Mouse (Mus musculus) kidney, embryonic 14.5 days (tissue): ENCODE data around the gene Esyt2. TPM values are rescaled to one million over a fixed set of nuclear protein-coding genes. Genes with fewer than 3 reads are reported as not detected.

Experiments
- ATAC-seq: fragments of 200-750 bp; cut with Nextera tagmentation; 2 replicates; pipeline ENCODE4 v1.8.0; 2017; ENCODE audit warnings: moderate number of reproducible peaks, mild to moderate bottlenecking, moderate TSS enrichment, moderate library complexity; ENCODE audit not compliant: low FRiP score, low TSS enrichment
- H3K27ac ChIP-seq: fragments of 300-500 bp; sonication (generic); 2 replicates; pipeline ENCODE4 v1.5.1; 2014; ENCODE audit warnings: low read depth, mild to moderate bottlenecking, low read length, moderate library complexity, mixed read lengths
- H3K27me3 ChIP-seq: fragments of 300-500 bp; sonication (generic); 2 replicates; pipeline ENCODE4 v1.6.1; 2014; ENCODE audit warnings: mild to moderate bottlenecking, low read length; ENCODE audit not compliant: control insufficient read depth, insufficient read depth
- H3K36me3 ChIP-seq: fragments of 300-500 bp; sonication (generic); 2 replicates; pipeline ENCODE4 v1.6.1; 2014; ENCODE audit warnings: low read length, mixed read lengths; ENCODE audit not compliant: control insufficient read depth, insufficient read depth
- H3K4me1 ChIP-seq: fragments of 300-500 bp; sonication (generic); 2 replicates; pipeline ENCODE4 v1.6.1; 2014; ENCODE audit warnings: low read length, mixed read lengths; ENCODE audit not compliant: control insufficient read depth, insufficient read depth
- H3K4me2 ChIP-seq: fragments of 300-500 bp; sonication (generic); replicated peaks from 2 replicates; pipeline ENCODE4 v1.6.1; 2014; ENCODE audit warnings: low read depth, mild to moderate bottlenecking, low read length
- H3K4me3 ChIP-seq: fragments of 300-500 bp; sonication (generic); 2 replicates; pipeline ENCODE4 v1.5.1; 2014; ENCODE audit warnings: mild to moderate bottlenecking, low read length
- H3K9ac ChIP-seq: fragments of 300-500 bp; sonication (generic); 2 replicates; pipeline ENCODE4 v1.6.1; 2014; ENCODE audit warnings: low read depth, mild to moderate bottlenecking, low read length, moderate library complexity
- H3K9me3 ChIP-seq: fragments of 300-500 bp; sonication (generic); 2 replicates; pipeline ENCODE4 v1.6.1; 2016; ENCODE audit warnings: low read length; ENCODE audit not compliant: control insufficient read depth
- WGBS: fragments of 180-500 bp; shearing (Covaris S2); extraction: QIAGEN DNeasy Blood & Tissue Kit; methylation state at CpG from one replicate; pipeline ENCODE4 v1.1.7; 2014; 5-methylcytosine and 5-hydroxymethylcytosine counted together
- polyA plus RNA-seq: library from polyadenylated mRNA; unstranded; fragments of >200 nt; fragmentation: Nextera tagmentation; extraction: Ambion mirVana; gene quantifications from 2 replicates; pipeline ENCODE4 v1.2.1, GENCODE M21; 2014

Esyt2 gene
- polyA plus RNA-seq, 1 experiment from 2014 or later, result 23.2 TPM

- H3K9ac ChIP-seq, result no peak overlapping the region
- 92% methylated on average over 3 of the region's 3 CpGs for WGBS
- H3K4me1 ChIP-seq, result no peaks in the 10 kb centered on the region
- ATAC-seq, result no peak
- H3K4me3 ChIP-seq, result no peak overlapping the region
- peaks cover 10% of the 10 kb centered on the region for H3K36me3 ChIP-seq
- H3K27ac ChIP-seq, result no peak overlapping the region
- no peaks in the 10 kb centered on the region for H3K9me3 ChIP-seq
- no peaks in the 10 kb centered on the region for H3K27me3 ChIP-seq
- H3K4me2 ChIP-seq, result no peak overlapping the region
Measured at GRCm38 (mm10) chr12:116354694-116355093, 73.7 kb downstream of the Esyt2 start.

- no peak overlapping the region for H3K27ac ChIP-seq
- no peaks in the 10 kb centered on the region for H3K4me1 ChIP-seq
- H3K9ac ChIP-seq, result no peak overlapping the region
- no peak for ATAC-seq
- peaks cover 13% of the 10 kb centered on the region for H3K36me3 ChIP-seq
- H3K27me3 ChIP-seq, result no peaks in the 10 kb centered on the region
- no peaks in the 10 kb centered on the region for H3K9me3 ChIP-seq
- no peak overlapping the region for H3K4me3 ChIP-seq
- H3K4me2 ChIP-seq, result no peak overlapping the region
Measured at GRCm38 (mm10) chr12:116362091-116362490, 81.1 kb downstream of the Esyt2 start.

DNA sequence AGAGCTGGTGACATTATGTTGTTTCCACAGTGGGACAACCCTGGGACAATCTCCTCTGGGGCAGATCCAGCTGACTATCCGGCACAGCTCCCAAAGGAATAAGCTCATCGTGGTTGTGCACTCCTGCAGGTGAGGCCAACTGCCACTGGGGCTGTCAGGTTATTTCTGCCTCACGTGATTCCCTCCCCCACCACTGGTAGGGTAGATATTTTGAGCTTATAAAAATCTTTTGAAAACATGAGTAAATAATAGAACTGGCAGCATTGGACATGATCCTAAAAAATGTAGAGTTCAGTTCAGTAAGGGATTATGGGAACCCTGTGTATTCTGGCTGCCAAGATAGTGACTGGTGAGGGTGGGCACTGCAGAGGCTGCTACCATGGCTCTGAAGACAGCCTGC is 85.9 kb downstream of the Esyt2 start:
- H3K9me3 ChIP-seq, result no peaks in the 10 kb centered on the region
- no peak for ATAC-seq
- no peaks in the 10 kb centered on the region for H3K4me1 ChIP-seq
- H3K36me3 ChIP-seq, result peaks cover 29% of the 10 kb centered on the region
- WGBS, result 85% methylated on average over 3 of the region's 3 CpGs
- H3K27me3 ChIP-seq, result no peaks in the 10 kb centered on the region
- H3K4me2 ChIP-seq, result no peak overlapping the region
- no peak overlapping the region for H3K9ac ChIP-seq
- H3K4me3 ChIP-seq, result no peak overlapping the region
- no peak overlapping the region for H3K27ac ChIP-seq

DNA sequence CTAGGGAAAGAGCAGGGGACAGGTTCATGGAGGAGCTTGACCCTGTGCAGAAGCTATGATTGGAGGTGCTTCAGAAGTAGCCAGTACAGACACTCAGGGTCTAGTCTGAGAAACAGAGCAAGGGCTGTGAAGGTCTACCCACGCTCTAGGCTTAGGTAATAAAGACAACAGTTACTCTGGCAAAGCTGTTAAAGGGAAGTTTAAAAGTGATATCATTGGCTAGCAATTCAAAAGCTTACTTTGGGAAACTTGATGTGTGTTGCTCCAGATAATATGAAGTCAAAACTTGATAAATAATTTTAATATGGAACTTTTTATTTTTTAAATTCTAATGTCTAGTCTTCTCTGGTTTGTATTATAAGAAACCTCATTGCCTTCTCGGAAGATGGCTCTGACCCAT is 86.3 kb downstream of the Esyt2 start:
- no peak for ATAC-seq
- H3K4me3 ChIP-seq, result no peak overlapping the region
- H3K4me1 ChIP-seq, result no peaks in the 10 kb centered on the region
- no peak overlapping the region for H3K27ac ChIP-seq
- peaks cover 29% of the 10 kb centered on the region for H3K36me3 ChIP-seq
- H3K27me3 ChIP-seq, result no peaks in the 10 kb centered on the region
- no peaks in the 10 kb centered on the region for H3K9me3 ChIP-seq
- no peak overlapping the region for H3K9ac ChIP-seq
- WGBS, result 93% methylated on average over 2 of the region's 2 CpGs
- H3K4me2 ChIP-seq, result no peak overlapping the region

GRCm38 (mm10) chr12:116368857-116369256 is 87.9 kb downstream of the Esyt2 start:
- Histone ChIP-seq H3K36me3 (peaks cover 26% of the 10 kb centered on the region), H3K4me3 (no peak overlapping the region), H3K4me1 (no peaks in the 10 kb centered on the region), H3K9ac (no peak overlapping the region), H3K4me2 (no peak overlapping the region), H3K27ac (no peak overlapping the region), H3K9me3 (no peaks in the 10 kb centered on the region), H3K27me3 (no peaks in the 10 kb centered on the region)
- ATAC-seq, result no peak
- 89% methylated on average over 2 of the region's 2 CpGs for WGBS

- Histone ChIP-seq H3K27me3 (no peaks in the 10 kb centered on the region), H3K4me2 (no peak overlapping the region), H3K27ac (no peak overlapping the region), H3K4me1 (no peaks in the 10 kb centered on the region), H3K4me3 (no peak overlapping the region), H3K9me3 (no peaks in the 10 kb centered on the region), H3K9ac (no peak overlapping the region), H3K36me3 (no peaks in the 10 kb centered on the region)
- no peak for ATAC-seq
- WGBS, result 81% methylated on average over 2 of the region's 2 CpGs
Measured at GRCm38 (mm10) chr12:116383101-116383500, 102.1 kb downstream of the Esyt2 start.

GRCm38 (mm10) chr12:116383995-116384394 is 103.0 kb downstream of the Esyt2 start:
- Histone ChIP-seq H3K9me3 (no peaks in the 10 kb centered on the region), H3K27me3 (no peaks in the 10 kb centered on the region), H3K4me3 (no peak overlapping the region), H3K27ac (no peak overlapping the region), H3K36me3 (no peaks in the 10 kb centered on the region), H3K4me1 (no peaks in the 10 kb centered on the region), H3K9ac (no peak overlapping the region), H3K4me2 (no peak overlapping the region)
- no peak for ATAC-seq

DNA sequence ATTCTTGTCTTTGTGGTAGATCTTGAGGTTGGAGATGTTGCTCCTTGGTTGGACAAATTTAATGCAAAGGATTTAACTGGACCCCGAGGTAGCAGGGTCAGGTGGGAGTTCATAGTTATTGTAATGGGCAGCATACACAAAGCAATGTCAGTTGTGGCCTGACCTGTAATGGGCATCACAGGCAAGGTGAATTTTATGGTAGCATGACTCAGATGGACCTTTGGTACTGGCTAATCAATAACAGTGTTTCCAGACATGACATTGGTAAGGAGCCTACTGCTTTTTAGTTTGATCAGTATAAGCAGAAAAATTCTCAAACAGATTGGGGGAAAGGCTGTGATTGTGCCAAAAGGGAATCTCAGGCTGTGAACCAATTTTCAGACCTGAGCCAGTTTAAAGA is 105.8 kb downstream of the Esyt2 start:
- WGBS, result 87% methylated on average over 1 of the region's 1 CpGs
- no peak for ATAC-seq
- no peaks in the 10 kb centered on the region for H3K27me3 ChIP-seq

GRCm38 (mm10) chr12:116389868-116390267 is 108.9 kb downstream of the Esyt2 start:
- H3K27ac ChIP-seq, result no peak overlapping the region
- no peaks in the 10 kb centered on the region for H3K9me3 ChIP-seq
- H3K4me2 ChIP-seq, result no peak overlapping the region
- H3K9ac ChIP-seq, result no peak overlapping the region
- no peaks in the 10 kb centered on the region for H3K4me1 ChIP-seq
- ATAC-seq, result no peak
- 32% methylated on average over 1 of the region's 1 CpGs for WGBS
- no peaks in the 10 kb centered on the region for H3K27me3 ChIP-seq
- H3K4me3 ChIP-seq, result no peak overlapping the region
- H3K36me3 ChIP-seq, result no peaks in the 10 kb centered on the region

More for the DNA sequence above, 105.8 kb downstream of the Esyt2 start:
- Histone ChIP-seq H3K36me3 (no peaks in the 10 kb centered on the region), H3K4me2 (no peak overlapping the region), H3K27ac (no peak overlapping the region), H3K4me3 (no peak overlapping the region), H3K9me3 (no peaks in the 10 kb centered on the region), H3K4me1 (no peaks in the 10 kb centered on the region), H3K9ac (no peak overlapping the region)

GRCm38 (mm10) chr12:116394327-116394726 is 113.3 kb downstream of the Esyt2 start:
- ATAC-seq, result no peak
- H3K4me1 ChIP-seq, result no peaks in the 10 kb centered on the region
- 77% methylated on average over 2 of the region's 2 CpGs for WGBS

More at GRCm38 (mm10) chr12:116394327-116394726, 113.3 kb downstream of the Esyt2 start:
- H3K4me2 ChIP-seq, result no peak overlapping the region
- no peaks in the 10 kb centered on the region for H3K27me3 ChIP-seq
- H3K9ac ChIP-seq, result no peak overlapping the region
- H3K36me3 ChIP-seq, result no peaks in the 10 kb centered on the region
- no peak overlapping the region for H3K4me3 ChIP-seq
- no peak overlapping the region for H3K27ac ChIP-seq
- H3K9me3 ChIP-seq, result no peaks in the 10 kb centered on the region
